Mouse (Mus musculus) cortical plate, adult 2 months (tissue): Measurements from ENCODE around the gene Trmt2a.

Experiments
- CTCF ChIP-seq: fragments of 200-500 bp; IDR thresholded peaks from 2 replicates; pipeline ENCODE4 v1.5.1; 2011; ENCODE audit warnings: mild to moderate bottlenecking, control low read depth, low read length; ENCODE audit not compliant: insufficient read depth; ENCODE audit errors: extremely low read depth
- POLR2A ChIP-seq: fragments of 200-500 bp; IDR thresholded peaks from 2 replicates; pipeline ENCODE4 v1.6.1; 2011; ENCODE audit warnings: mild to moderate bottlenecking, low read length, control low read depth; ENCODE audit not compliant: insufficient read depth; ENCODE audit errors: extremely low read depth

- no peak for TF ChIP-seq POLR2A
- no peak for TF ChIP-seq CTCF
Measured at GRCm38 (mm10) chr16:18201620-18202019, 46.9 kb upstream of the Trmt2a start.
